Mouse (Mus musculus) heart, adult 18-20 months (tissue): ENCODE data around the gene Pcdh8. TPM values are rescaled to one million over a fixed set of nuclear protein-coding genes. Genes with fewer than 3 reads are reported as not detected.

Experiments used
- DNase-seq, 2 experiments: peaks; one replicate each; pipeline ENCODE4 v3.0.0; 2021 to 2022; ENCODE audit warnings: mixed read lengths in 1 of 2
- microRNA-seq, 2 experiments: library from miRNA; unstranded; fragments of <30 nt; microRNA quantifications; one replicate each; pipeline ENCODE4 v1.2.0; 2022
- total RNA-seq, 2 experiments: library from RNA; stranded (reverse); gene quantifications; 2 replicates each; pipeline ENCODE4 v1.2.3; 2021

Pcdh8 gene
- total RNA-seq, 2 experiments from 2014 or later = 0.20 TPM; not detected in 1

- DNase-seq = no peak
Observed at GRCm38 (mm10) chr14:79754157-79754556, 17.0 kb downstream of the Pcdh8 start.

DNA sequence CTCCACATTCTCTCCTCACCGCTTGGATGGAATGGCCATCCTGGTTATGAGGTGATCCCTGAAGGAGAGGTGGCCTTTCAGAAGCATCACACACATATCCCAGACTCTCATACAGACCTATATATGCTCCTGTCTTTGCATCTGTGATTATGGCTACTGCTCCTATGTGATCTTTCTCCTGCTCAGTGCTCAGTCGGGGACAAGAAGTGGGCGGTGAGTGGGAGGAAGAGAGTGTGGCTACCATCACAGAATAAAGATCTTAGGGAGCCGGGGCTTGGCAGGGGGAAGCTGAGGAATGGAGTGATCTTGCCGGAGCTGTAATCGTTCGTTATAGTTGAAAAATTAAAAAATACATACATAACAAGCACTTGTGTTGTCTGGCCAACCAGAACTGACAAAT lies 17.4 kb downstream of the Pcdh8 start:
- DNase-seq = no peak

DNA sequence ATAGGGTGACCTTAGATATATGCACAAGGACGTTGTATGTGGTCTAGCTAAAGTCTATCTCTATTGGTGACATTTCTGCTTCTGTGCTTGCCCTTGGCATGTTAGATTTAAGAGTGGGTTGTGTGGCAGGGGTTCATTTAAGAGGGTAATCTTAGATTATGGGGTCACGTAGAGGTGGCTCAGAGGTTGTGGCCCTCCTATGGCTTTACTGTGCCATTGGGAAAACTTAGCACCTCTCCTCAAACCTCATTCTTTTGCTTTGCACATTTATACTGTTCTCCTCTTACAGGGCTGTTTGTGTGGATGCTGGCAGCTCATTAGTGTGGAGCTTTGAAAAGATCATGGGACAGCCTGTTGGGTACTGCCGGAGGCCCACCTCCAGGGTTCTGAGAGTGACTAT lies 30.6 kb downstream of the Pcdh8 start:
- no peak for DNase-seq

- DNase-seq = no peak
Observed at GRCm38 (mm10) chr14:79738441-79738840, 32.7 kb downstream of the Pcdh8 start.

GRCm38 (mm10) chr14:79737642-79738379 lies 33.3 kb downstream of the Pcdh8 start:
- DNase-seq = peak; percentile 19 to 64

DNA sequence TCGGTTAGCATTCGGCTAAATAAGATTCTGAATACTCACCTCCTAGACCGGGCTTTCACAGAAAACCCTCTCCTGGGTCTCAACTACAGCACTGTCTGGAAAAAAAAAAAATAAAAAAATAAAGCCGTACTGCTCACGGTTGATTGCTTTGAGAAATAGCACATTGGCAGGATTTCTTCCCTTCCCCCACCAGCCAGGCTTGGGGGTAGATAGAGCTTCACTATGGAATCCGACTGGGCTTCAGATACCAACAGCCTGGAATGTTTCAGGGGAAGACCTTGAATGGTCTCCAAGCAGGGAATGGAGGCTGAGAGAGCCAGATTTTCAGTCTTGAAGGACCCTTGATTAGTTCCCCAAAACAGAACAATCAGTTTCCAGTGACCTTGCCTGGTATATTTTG lies 34.3 kb downstream of the Pcdh8 start:
- peak in 1 of 2 experiments; percentile 5 for DNase-seq

DNA sequence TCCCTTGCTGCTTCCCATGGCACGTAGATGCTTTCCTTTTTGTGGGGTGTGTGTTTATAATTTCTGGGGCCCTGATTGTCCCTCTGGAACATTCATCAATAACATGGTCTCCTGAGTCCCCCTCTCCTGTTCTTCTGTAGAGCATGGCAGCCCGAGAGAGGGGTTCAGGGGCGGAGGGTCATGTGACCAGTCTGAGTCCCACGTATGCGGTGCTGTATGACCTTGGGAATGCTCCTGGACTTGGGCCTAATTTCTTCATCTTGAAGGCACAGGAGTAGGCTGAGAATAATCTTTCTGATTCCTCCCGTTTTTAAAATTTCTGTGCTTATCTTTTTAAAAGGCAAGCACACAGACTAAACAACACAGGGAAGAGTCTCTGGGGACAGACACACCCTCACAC lies 37.6 kb downstream of the Pcdh8 start:
- no peak for DNase-seq

GRCm38 (mm10) chr14:79728811-79729210 lies 42.3 kb downstream of the Pcdh8 start:
- no peak for DNase-seq

GRCm38 (mm10) chr14:79724002-79724681 lies 47.0 kb downstream of the Pcdh8 start:
- no peak for DNase-seq

- DNase-seq = no peak
Observed at GRCm38 (mm10) chr14:79722228-79722627, 48.9 kb downstream of the Pcdh8 start.

Small RNA genes within 50 kb of the gene (microRNA-seq; reads per million reads assigned to microRNA genes)
- 0 reads per million in 2 experiments for gene Mir759

Other genes with a start within 250 kb of the Pcdh8 start
- gene Sugt1, start 183.6 kb downstream of the Pcdh8 start, total RNA-seq = 10 to 100 TPM; 68.8 TPM
- gene Cnmd, start 109.1 kb downstream of the Pcdh8 start, total RNA-seq = 1 to 10 TPM; 3.9 to 4.7 TPM
- gene Olfm4, start 212.8 kb upstream of the Pcdh8 start, total RNA-seq = not detected